Mouse (Mus musculus) C2C12 (cell line): ENCODE measurements at regions not wholly inside any gene's neighbourhood (a gene's known extent, or its start where the extent isn't known, plus 50 kb on each side); places are given as distances from the start of the nearest gene placed in this dataset.

Experiments
- CTCF ChIP-seq: IDR thresholded peaks from one replicate; pipeline ENCODE4 v1.5.1; 2011; ENCODE audit not compliant: control insufficient read depth, insufficient read depth, insufficient read length
- MYOG ChIP-seq: IDR thresholded peaks from one replicate; pipeline ENCODE4 v1.6.1; 2011; ENCODE audit not compliant: control insufficient read depth, insufficient read length; ENCODE audit errors: extremely low read depth
- USF1 ChIP-seq: IDR thresholded peaks from one replicate; pipeline ENCODE4 v1.6.1; 2011; ENCODE audit warnings: low read depth, mild to moderate bottlenecking, control low read depth, moderate library complexity

DNA sequence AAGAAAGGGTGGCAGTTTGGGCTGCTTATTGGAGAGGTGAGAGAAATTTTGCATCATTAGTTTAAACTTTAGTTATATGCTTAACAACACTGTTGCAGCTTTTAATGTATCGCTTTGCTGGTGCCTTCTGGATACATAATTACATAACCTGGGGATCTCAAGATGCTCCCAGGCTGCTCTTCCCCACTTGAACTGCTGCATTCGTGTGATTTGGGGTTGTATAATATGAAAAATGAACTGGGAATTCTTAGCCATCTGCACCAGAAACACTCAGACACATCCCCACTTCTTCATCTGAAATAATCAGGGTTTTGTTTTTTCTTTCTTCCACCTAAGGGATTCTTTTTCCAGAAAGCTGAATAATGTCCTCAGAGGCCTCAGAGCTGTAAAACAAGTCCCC is 120.8 kb downstream of the Mreg start:
- TF ChIP-seq USF1 (no peak), CTCF (no peak), MYOG (no peak)
